Mouse (Mus musculus): ENCODE results near the gene Ctrl.
"Not testable (repeated sequence)": the region's sequence is repeated elsewhere in the genome, so short reads cannot be mapped to it uniquely, and the experiment has no call there.

Gene Ctrl

DNA sequence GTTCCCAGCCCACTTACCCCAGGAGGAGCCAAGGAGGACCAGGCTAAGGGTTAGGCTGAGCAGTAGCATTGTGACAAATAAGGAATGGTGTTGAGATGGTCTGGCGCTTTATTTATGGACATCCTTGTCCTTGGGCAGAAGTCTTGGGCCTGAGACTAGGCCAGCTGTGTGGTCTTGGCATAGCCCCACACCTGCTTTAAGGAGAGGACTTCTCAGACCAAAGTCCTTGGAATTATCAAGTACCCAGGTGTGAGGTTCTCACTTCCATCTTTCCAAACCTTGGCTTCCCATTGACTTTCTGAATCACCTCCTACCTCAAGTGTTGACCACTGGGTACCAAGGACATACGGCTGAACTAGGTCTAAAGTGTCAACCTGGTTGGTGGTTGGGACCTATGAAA lies at the start of gene Ctrl:
Gene Ctrl (minus strand): TSS at position 101 of the 400 bp plus-strand sequence.
- no peak for DNase-seq (ENCODE audit: low spot score)

DNA sequence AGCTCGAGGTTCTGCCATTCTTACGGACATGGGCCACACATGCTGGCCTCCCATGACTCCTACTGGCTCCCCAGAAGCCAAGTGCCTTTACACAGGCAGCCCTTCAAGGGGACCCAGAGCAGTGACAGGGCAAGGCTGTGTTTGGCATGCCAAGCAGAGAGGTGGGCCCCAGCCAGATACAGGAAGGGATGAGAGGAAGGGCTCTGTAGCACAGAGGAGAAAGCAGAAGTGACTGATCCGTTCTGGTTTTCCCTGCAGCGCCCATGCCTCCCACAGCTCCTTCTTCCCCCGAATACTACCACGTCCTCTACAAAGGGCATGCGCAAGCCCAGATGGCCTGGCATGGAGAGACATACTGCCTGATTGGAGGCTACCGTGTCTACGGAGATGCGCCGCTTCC lies 49.7 kb upstream of the Ctrl start:
- DNase-seq (ENCODE audit: low spot score) = not testable (repeated sequence)

DNA sequence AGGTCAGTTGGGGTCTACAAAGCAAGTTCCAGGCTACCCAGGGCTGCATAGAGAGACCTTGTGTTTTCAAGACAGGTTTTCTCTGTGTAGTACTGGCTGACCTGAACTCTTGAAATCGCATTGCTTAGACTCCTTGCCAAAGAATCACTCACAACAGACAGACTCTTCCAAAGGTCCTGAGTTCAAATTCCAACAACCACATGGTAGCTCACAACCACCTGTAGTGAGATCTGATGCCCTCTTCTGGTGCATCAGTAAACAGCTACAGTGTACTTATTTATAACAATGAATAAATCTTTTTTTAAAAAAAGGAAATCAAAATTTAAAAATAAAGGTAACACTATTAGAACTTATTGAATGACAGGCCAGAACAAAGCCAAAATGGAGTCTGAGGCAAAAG lies 47.5 kb upstream of the Ctrl start:
- no peak for DNase-seq (ENCODE audit: low spot score)

DNA sequence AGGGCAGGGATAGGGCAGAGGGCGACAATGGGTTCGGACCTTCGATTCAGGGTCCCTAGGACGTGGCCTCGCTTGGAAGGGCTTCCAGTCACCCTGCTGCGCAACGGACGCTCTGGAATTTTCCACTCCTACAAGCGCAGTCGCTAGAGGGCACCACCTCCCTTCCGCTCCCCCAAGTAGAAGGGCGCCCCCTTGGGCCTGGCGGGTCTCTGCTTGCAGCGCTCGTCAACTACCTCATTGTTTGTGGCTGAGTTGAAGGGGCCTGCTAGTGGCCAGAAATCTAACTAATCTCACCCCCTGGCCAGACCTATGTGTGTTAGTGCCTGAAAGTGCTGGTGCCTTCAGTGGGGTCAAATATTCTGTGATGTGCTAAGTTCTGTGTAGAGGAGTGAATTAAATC lies 45.7 kb upstream of the Ctrl start, which contains the start of gene Dpep3:
Gene Dpep3 (minus strand): TSS at position 105 of the 400 bp plus-strand sequence.
- DNase-seq (ENCODE audit: low spot score) = no peak

DNA sequence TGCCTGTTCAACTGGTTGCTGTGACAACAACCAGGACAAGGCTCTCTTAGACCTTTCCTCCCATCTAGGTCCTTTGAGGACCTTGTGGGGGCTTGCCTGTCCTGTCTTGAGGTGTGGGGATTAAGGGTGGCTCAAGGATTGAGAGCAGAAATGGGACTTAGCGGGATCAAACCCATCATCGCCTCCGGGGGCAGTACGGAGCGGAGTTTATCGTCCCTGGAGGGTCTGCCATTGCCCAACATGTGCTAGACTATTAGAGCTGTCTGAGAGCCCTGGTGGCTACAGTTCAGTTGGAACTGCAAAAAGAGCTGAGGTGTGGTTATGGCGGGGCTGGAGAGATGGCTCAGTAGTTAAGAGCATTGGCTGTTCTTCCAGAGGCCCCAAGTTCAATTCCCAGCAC lies 41.7 kb upstream of the Ctrl start:
- no peak for DNase-seq (ENCODE audit: low spot score)

DNA sequence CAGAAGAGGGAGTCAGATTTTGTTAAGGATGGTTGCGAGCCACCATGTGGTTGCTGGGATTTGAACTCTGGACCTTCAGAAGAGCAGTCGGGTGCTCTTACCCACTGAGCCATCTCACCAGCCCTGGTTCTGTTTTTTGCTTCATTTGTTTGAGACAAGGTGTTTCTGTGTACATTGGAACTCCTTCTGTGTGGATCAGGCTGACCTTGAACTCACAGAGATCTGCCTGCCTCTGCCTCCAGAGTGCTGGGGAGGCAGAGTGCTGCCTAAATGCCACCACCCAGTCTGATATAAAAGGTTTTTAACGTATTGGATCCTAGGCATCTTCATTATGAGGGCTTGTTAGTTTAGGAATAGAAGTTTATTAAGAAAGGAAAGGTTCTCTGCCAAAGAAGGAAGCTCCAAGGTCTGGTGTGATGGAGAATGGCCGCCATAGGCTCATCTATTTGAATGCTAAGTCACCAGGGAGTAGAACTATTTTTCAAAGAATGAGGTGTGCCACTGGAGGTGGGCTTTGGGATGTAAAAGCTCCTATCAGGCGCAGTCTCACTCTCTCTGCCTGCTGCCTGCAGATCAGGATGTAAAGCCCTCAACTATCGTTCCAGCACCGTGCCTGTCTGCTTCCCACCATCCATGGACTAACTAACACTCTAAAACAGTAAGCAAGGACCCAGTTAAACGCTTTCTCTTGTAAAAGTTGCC lies 37.5 kb upstream of the Ctrl start:
- DNase-seq (ENCODE audit: low spot score) = no peak

DNA sequence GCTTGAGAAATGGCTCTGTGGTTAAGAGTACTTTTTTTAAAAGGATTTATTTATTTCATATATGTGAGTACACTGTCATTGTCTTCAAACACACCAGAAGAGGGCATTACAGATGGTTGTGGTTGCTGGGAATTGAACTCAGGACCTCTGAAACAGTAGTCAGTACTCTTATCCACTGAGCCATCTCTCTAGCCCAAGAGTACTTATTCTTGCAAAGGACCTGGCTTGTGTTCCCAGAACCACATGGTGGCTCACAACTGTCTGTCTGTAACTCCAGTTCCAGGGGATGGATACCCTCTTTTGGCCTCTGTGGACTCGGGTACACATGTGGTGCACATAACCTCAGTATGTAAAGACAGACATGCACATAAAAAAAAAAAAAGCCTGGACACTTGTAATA lies 35.7 kb upstream of the Ctrl start:
- no peak for DNase-seq (ENCODE audit: low spot score)

DNA sequence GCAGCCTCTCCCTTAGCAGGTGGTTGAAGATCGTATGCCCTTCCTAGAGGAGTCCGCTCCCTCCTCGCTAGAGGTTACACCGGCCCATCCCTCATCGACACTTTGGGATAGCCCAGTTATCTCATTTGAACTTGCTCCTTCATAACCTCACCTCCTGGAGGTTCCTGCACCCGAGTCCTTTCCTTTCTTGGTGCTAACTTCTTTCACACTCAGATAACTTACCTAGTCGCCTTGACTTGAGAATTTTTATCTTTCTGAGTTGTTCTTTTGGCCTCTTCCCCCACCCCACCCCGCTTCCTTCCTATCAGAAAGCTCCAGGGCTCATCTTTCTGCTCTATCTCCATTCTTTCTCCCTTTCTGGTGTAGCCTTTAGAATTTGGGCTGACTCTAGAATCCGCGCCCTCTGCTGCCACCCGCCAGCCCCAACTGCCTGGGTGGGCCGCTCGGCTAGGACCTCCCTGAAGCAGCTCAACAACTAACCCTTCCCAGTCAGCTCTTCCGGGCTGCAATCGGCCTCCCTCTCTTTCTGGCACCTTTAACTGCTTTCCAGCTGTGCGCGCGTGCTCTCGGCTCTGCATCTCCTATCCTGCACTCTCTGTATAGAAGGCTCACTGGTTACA lies 33.1 kb upstream of the Ctrl start:
- DNase-seq (ENCODE audit: low spot score) = no peak

DNA sequence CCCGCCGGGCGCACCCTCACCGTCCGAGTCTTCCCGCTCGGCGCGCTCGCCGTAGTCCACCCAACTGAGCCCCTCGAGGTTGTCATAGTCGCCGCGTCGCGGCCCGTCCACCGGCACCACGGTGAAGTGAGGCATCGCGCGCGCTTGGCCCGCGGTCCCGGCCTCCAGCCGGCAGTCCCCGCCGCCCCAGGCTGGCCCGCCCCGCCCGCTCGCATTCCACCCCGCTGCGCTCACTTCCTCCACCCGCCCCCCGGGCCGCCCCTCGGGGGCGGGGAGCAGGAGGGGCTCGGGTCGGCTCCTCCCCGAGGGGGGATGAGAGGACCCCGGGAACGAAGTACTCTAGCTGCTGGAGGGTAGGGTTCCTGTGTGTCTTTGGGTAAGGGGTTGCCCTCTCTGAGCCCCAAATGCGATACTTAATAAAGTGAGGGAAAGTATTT lies 32.3 kb upstream of the Ctrl start, which contains the start of gene Slc12a4:
Gene Slc12a4 (minus strand): TSS at position 193 of the 437 bp plus-strand sequence.
- DNase-seq (ENCODE audit: low spot score) = peak; percentile 72

DNA sequence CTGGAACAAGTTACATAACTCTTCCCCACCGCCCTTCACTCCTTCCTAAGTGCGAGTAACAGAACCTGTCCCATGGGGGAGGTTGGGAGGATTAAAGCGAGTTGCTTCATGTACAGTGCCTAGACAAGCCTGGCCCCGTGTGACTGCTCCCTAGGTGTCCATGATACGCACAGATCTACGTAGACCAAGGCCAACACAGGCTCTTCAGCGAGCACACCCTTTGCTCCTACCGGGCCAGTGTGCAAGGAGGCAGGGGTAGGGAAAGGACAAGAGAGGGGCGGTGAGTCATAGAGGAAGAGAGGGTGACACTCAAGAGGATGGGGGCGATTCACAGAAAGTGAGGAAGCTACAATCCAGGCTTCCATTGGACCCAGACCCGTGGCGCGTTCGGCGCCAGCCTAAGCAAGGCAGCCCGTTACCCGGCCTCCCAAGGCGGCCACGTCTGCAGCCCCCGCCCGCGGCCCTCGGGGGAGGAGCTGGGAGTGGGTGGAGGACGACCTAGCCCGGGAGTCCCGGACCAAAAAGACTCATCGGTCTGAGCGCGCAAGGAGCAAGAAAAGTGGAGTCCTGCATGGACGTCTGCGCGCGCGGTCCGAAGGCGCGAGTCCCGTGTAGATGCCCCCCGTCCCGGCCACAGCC lies 31.7 kb upstream of the Ctrl start:
- peak; percentile 48 for DNase-seq (ENCODE audit: low spot score)

DNA sequence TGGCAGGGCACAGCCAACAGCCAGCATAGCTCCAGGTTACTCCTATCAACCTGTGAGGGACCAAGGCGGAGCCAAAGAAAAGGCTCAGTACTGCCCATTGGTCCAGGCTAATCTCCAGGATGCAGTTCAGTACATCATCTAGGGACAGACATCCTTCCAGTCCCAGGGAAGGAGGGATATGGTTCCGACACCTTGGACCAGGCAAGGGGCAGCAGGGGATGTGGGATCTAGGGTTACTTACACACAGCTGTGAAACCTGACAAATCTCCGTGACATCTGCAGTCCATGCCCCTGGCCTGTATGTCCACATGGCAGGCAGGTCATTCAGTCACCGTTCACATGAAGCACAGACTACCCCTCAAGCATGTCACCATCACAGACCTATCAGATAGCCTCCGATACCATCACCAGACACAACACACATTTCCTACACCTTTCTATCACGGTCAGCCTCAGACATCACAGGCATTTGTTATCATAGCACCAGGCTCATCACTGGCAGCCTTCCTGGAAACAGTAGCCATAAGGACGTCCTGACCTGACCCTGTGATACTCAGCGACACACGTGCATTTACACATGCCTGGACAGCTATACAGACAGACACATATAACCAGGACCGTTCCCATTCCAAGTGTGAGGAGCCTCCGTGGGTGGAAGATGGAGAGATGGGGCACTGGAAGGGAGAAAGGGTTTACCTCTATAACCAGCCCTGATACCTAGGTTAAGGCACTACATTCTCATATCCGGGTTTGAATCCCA lies 31.0 kb upstream of the Ctrl start:
- no peak for DNase-seq (ENCODE audit: low spot score)

DNA sequence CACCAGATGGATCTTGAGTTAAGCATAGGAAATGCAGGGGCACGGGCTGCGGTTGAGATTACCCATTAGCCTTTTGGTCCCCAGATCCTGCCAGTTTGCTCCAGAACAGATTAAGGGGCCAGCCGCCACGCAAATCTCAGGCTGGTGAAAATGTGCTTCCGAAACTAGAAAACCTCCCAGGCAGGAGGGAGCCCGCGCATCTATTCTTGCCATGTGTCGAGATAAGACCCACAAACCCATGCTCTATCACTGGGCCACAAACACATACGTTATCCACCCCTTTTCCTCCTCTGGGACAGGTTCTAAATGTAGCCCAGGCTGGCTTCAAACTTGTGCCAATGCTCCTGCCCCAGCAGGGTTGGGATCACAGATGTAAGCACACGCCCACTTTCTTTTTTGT lies 27.9 kb upstream of the Ctrl start:
- DNase-seq (ENCODE audit: low spot score) = no peak

DNA sequence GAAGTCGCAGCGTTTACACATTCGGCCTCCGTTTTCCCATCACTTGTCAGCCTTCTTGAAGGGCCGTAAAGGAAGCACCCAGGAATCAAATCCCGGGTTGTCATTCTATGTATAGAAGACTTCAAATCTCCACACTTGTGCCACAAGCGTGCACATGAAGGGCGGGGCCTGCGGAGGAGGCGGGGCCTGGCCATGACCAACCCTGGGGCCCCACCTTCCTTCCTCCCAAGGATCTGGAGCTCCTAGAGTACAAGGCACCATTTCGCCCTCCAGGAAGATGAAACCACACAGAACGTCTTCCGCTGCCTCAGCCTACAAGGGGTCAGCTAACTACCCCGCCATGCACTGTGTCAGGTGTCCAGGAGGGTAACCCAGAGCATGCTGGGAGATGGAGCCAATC lies 27.4 kb upstream of the Ctrl start:
- DNase-seq (ENCODE audit: low spot score) = no peak

DNA sequence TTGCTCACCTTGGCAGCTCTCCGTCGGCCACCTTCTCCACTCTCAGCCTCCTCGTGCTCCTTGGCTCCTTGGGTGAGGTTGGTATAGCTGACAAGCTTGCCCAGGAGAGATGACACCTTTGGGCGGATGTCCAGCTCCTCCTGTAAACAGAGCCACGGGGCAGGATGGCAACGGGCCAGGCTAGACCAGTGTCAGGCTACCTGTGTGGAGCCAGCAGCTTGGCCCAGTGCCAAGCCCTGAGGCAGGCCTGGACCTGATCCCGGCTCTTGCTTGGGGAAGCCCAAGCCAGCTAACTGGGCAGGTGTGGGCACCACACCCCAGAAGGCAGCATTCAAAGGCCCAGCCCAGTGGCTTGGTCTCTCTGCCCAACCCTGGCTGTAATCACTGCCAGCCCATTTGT lies 25.7 kb upstream of the Ctrl start:
- DNase-seq (ENCODE audit: low spot score) = peak; percentile 76

DNA sequence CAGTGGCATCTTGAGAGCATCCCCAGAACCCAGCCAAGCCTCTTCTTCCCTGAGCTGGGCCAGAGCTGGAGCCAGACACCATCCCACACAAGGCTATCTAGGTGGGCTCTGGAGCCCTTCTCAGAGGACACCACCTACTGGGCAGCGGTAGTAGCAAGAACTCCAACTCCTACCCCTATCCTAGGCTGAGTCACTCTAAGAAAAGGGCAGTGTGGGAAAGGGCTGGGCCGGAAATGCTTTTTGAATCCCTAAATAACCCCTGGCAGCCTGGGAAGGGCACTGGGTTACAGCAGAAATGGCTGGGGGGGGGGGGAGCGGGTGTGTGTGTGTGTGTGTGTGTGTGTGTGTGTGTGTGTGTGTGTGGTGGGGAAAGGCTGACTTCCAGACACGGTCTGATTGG lies 24.2 kb upstream of the Ctrl start:
- no peak for DNase-seq (ENCODE audit: low spot score)

DNA sequence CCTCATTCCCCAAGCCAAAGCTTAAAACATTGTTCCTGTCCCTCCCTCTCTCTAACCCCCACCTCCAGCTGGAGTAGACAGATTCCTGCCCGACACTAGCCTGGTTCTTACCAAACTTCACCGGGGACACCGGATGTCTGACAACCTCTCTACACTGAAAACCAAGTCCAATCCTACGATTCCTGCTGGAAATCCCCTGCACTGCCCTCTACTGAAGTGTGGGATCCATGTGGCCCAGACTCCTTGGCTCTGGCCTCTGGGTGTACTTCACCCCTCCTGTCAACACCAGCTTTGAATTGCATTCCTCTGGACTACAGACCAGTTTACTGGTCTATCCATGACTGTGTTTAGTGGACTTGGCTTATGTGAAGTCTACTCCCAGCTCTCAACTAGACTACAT lies 22.9 kb upstream of the Ctrl start:
- no peak for DNase-seq (ENCODE audit: low spot score)

DNA sequence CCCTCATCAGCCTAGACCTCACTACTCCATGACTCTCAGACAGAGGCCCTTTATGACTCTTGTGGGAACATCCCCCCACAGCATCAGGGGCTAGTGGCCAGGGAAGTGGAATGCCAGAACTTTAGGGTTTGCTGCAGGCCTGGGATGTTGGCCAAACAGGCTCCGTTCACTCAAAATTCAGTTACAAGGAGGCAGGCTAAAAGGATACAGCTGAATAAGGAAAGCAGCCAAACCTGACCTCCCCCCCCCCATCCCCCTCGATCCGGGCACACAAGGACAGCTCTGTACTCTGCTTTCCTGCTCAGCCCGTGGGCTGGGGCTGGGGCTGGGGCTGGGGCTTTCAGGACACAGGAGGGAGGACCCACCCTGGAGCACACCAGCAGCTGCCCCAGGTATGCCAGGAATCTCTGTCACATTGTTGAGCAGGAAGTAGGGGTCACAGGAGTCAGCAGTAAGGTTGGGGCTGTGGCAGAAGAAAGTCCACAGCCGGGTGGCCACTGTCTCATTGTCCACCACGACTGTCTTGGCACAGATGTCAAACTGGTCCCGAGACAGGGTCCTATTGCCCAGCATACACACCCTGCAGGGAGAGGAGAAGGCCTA lies 17.5 kb upstream of the Ctrl start:
- no peak for DNase-seq (ENCODE audit: low spot score)

DNA sequence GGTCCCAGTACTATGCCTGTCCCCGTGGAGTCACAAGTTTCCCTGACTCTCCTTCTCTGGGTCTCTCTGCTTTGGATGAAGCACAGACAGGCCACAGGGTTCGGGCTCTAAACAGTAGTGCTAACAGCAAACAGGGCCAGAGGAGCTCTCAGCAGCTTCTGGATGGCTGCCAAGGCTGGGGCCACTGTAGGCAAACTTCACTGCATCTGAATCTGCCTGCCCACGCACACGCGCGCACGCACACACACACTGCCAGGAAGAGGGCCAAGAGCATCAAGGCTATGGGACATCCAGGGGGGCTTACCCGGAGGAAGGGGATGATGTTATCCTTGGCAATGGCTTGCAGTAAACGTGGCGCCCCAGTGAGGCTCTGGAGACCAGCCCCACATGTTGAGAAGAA lies 15.7 kb upstream of the Ctrl start:
- DNase-seq (ENCODE audit: low spot score) = no peak

DNA sequence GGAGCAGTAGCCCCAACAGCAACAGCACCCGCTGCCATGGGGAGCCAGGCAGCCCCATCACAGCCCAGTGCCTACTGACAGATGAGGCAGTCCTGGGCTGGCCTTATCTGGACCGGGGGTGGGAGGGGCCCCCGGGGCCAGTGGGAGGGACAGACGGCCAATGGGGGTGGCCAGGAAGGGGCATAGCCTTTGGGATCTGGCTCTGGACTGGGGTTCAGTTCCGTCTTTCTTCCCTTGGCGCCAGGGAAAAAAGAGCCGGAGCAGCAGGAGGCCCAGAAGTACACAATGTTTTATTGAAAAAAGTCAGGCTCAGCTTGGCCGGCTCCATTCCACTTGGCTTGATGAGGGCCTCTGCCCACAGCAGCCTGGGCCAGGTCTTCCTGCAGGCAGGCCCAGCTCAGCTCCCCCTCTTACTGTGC lies 9.7 kb upstream of the Ctrl start, which contains the start of gene Lcat:
Gene Lcat (minus strand): TSS at position 62 of the 419 bp plus-strand sequence.
- DNase-seq (ENCODE audit: low spot score) = no peak

DNA sequence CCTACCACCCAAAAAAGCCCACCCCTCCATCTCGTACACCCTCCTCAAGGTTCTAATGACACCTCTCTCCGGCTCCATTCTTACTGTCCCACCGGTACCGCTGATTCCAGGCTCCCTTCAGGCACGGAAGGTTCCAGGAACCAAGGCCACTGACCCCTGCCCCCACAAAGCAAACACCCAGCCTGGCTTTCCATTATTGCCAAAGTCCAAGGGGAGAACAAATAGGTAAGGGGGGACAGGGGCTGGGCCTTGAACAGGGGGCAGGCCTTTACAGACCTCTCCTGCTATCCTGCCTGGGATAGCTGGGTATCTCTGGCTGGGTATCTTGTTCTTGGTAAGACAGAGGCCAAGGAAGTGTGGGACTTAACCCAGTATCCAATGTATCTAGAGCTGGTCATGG lies 8.9 kb upstream of the Ctrl start:
- no peak for DNase-seq (ENCODE audit: low spot score)

DNA sequence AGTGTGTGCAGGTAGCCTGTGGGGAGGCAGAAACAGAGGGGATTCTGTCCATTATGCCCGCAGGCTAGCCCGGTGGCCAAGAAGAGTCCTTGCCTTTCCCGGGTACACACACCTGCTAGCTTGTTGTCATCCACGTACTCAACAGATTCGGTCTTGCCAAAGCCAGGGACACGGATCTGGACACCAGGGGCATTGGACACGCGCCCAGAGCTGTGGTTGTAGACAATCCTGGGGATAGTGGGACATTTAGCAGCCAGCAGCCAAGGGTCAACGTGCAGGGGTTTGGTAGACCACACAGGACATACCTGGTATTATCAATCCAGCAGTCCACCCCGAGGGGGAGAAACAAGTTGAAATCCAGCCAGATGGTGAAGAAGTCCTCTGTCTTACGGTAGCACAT lies 8.4 kb upstream of the Ctrl start:
- DNase-seq (ENCODE audit: low spot score) = no peak

DNA sequence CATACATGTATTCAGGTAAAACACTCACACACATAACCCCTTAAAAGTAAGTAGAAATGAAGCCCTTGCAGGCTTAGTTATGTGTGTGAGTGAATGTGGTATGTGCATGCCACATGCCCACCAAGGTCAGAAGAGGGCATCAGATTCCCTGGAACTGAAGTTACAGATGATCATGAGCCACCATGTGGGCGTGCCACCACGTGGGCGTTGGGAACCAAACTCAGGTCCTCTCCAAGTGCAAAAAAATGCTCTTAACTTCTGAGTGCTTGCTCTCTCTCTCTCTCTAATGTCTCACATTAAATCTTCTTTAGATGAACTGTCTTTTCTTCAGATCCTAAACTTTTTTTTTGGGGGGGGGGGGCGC lies 4.6 kb upstream of the Ctrl start, which contains the start of gene Psmb10:
Gene Psmb10 (minus strand): TSS at position 139 of the 364 bp plus-strand sequence.
- DNase-seq (ENCODE audit: low spot score) = no peak

Measured in urinary bladder, postnatal 25 days (tissue).